In genomic region chr17:62706418-62706817, GRCm38 (mm10) we compare ENCODE assay signal across 28 mouse cellular contexts.
"Had no signal": no experiment of that assay in that cellular context is flagged by ENCODE, and none has a peak within 500 bp of the region (broad histone marks: within the 10 kb centered on the region; RNA-seq: fewer than 3 reads in every experiment).

No protein-coding gene starts in this region.

- H3K9me3 ChIP-seq: heart, embryonic 10.5 days; hindbrain, embryonic 10.5 days; hindbrain, embryonic 12.5 days; intestine, embryonic 15.5 days; limb, embryonic 10.5 days; limb, embryonic 12.5 days; liver, embryonic 13.5 days; liver, embryonic 15.5 days had no signal

- H3K27me3 ChIP-seq: heart, embryonic 12.5 days; hindbrain, embryonic 12.5 days; intestine, embryonic 15.5 days; limb, embryonic 12.5 days; liver, embryonic 13.5 days; liver, embryonic 15.5 days had no signal

- H3K36me3 ChIP-seq: heart, embryonic 10.5 days; heart, embryonic 12.5 days; hindbrain, embryonic 10.5 days; hindbrain, embryonic 12.5 days; intestine, embryonic 15.5 days; limb, embryonic 10.5 days; limb, embryonic 12.5 days; liver, embryonic 13.5 days; liver, embryonic 15.5 days had no signal

- H3K4me1 ChIP-seq: intestine, embryonic 15.5 days; liver, embryonic 13.5 days; liver, embryonic 15.5 days had no signal

- H3K4me2 ChIP-seq: heart, embryonic 12.5 days; hindbrain, embryonic 12.5 days; hindbrain, embryonic 14.5 days; intestine, embryonic 15.5 days; limb, embryonic 12.5 days; liver, embryonic 11.5 days; liver, embryonic 13.5 days; liver, embryonic 15.5 days had no signal

- H3K9ac ChIP-seq: heart, embryonic 12.5 days; hindbrain, embryonic 12.5 days; hindbrain, embryonic 14.5 days; intestine, embryonic 15.5 days; limb, embryonic 12.5 days; liver, embryonic 13.5 days; liver, embryonic 15.5 days; liver, postnatal 0 days had no signal

- H3K4me3 ChIP-seq: heart, embryonic 10.5 days; heart, embryonic 12.5 days; hindbrain, embryonic 10.5 days; hindbrain, embryonic 12.5 days; intestine, embryonic 15.5 days; layer of hippocampus, adult 2 months; left cerebral cortex, adult 2 months; limb, embryonic 10.5 days; limb, embryonic 12.5 days; liver, embryonic 13.5 days; liver, embryonic 15.5 days had no signal

- DNase-seq: gastrocnemius, postnatal 10 days; gastrocnemius, postnatal 25 days; heart, adult 18-20 months; heart, postnatal 10 days; heart, postnatal 4 days; kidney, adult 18-20 months; kidney, adult 8-10 months; kidney, postnatal 10 days; kidney, postnatal 25 days; kidney, postnatal 4 days; liver; liver, embryonic 13.5 days; liver, postnatal 0 days had no signal

- ATAC-seq: hindbrain, embryonic 16.5 days; inflammation-experienced regulatory T-cells, adult 6 months; intestine, embryonic 15.5 days; intestine, postnatal 0 days; liver, postnatal 0 days had no signal

- H3K27ac ChIP-seq: heart, embryonic 10.5 days; hindbrain, embryonic 10.5 days; hindbrain, embryonic 12.5 days; hindbrain, embryonic 14.5 days; intestine, embryonic 15.5 days; layer of hippocampus, adult 2 months; left cerebral cortex, adult 2 months; limb, embryonic 10.5 days; limb, embryonic 12.5 days; liver, embryonic 13.5 days; liver, embryonic 15.5 days had no signal
